Mouse (Mus musculus): Measurements from ENCODE around the gene Tbc1d14.

The Tbc1d14 gene

DNA sequence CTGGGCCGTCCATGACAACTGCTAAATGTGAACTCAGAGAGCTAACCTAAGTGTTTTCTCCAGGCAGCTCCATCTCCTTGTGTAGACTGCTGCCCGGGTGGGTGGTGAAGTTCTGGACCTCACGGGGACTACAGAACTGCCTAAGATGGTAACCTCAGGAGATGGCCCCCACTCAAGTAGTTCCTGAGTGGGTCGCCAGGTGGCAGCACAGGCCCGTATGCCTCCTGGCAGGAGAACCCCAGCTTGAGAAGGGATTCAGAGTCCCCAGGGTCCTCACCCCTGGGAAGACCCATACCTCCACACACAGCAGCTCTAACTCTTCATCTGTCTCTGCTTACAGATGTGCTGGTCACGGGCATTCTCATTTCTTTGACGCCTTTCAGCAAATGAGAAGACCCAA lies 130.3 kb downstream of the Tbc1d14 start:
- DNase-seq (ENCODE audit: low read depth): peak; percentile 74

DNA sequence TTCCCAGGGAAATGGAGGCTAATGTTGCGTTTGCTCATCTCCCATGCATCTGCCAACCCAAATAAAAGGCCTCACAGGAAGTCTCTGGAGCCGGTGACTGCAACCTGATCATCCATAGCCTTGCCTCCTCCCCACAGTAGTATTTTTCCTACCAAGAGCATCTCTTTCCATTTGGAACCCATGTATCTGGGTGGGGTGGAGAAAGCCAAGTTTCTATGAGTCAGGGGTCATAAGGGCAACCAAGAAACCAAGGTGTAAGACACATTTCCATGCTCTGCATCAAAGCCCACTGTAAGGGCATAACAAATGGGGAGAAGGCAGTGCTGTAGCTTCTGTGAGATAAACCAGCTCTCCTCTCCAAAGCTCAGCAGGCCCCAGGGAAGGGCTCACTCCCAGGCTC lies 131.8 kb downstream of the Tbc1d14 start:
- no peak for DNase-seq (ENCODE audit: low read depth)

DNA sequence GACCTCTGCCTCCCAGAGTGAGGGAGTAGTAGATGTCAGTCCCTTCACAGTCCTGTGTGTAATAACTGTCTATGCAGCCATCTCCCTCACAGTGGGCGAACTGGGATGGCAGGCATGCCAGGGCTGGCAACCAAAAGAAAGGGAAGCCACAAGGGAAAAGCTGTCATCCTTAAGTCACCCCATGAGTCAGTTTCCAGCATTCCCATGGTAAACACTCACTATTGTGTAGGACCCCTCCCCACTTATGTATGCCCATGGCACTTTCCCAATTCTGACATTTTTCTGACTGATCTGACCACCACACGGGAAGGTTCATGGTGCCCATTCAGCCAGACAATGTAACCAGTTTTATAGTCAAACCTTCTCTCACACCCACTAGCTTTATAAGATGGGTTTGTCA lies 132.4 kb downstream of the Tbc1d14 start:
- no peak for DNase-seq (ENCODE audit: low read depth)

DNA sequence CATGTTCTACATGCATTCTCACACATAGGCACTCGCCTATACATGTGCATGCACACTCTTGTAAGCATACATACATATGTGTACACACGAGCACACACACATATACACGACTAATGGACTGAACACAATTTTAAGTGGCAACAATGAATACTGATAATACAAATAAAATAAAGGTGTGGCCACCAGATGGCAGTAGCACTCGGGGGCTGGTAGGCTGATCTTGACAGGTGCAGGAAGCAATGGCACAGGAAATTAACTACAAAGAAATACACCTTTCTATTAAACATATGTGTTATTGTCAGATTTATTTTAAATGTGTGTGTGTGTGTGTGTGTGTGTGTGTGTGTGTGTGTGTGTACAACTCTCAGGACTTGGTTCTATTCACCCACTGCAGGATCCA lies 134.2 kb downstream of the Tbc1d14 start:
- peak; percentile 62 for DNase-seq (ENCODE audit: low read depth)

DNA sequence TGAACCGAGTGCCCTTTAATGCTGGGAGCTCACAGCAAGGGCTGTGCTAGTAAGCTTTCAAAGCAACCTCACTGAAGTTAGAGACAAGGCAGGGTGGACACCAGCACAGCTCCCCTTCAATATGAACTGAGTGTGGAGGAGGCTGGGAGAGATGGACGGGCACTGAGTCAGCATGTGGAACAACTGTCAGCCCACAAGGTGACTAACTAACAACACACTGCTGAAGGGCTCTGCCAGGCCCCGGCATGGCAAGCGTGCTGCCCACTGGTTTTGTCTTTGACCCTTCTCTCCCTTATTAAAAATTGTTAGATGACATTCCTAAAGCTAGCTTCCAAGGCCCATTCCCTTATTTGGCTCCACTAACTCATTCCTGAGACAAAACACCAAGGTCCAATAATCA lies 135.4 kb downstream of the Tbc1d14 start:
- DNase-seq (ENCODE audit: low read depth): no peak

DNA sequence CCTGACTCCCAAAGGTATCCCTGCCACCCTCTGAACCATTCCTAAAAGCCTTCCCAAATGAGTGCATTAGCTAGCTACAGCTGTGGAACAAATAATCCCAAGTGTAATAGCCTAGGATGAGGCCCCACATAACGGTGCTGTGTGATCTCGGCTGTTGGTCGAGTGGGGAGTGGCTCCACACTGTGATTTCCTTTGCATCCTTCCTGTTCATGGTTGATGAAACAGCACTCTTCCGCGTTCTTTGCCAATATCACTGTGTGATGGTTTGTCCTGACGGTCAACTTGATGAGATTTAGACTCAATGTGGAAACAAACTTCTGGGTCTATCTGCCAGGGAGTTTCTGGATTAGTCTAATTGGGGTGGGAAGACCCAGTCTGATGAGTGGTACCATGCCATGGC lies 140.3 kb downstream of the Tbc1d14 start:
- no peak for DNase-seq (ENCODE audit: low read depth)

DNA sequence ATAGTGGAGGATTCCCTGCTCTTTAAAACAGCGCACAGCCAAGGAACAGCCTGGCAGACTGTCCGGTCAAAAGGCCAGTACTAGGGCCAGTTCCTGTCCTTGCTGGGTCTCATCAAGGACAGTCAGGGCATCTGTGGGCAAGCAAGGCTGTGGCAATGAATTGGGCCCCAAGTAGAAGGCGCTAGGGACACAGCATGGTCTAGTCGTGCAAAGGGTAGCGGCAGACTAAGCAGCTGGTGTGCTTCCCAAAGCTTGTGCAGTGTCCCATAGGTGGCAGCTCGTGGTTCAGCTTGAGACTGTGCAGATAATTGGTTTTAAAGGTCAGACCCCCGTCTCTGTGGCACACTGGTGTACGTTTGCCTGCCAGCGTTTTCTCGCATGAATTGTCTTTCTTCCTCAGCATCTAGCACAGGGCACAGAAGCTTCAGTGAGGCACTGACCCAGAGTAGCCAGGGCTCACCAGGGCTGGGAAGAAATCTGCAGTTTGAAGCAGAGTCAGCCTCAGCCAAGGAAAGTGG lies 141.1 kb downstream of the Tbc1d14 start:
- DNase-seq (ENCODE audit: low read depth): no peak

DNA sequence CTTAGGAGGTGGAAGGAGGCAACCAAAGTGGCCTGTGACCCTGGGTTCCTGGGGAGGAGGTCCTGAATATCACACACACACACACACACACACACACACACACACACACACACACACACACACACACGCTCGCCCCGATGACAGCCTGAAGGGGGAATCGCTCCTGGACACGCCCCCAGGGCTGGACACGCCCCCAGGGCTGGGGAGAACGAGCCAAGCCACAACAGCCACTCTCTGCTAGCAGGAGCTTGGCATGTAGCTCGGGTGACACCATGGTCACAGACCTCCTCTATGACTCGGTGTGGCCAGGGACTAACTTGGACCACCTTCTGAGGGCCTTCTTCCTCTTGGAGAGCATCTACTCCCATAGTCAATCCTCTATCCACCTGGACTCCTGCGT lies 142.0 kb downstream of the Tbc1d14 start:
- peak; percentile 25 for DNase-seq (ENCODE audit: low read depth)

DNA sequence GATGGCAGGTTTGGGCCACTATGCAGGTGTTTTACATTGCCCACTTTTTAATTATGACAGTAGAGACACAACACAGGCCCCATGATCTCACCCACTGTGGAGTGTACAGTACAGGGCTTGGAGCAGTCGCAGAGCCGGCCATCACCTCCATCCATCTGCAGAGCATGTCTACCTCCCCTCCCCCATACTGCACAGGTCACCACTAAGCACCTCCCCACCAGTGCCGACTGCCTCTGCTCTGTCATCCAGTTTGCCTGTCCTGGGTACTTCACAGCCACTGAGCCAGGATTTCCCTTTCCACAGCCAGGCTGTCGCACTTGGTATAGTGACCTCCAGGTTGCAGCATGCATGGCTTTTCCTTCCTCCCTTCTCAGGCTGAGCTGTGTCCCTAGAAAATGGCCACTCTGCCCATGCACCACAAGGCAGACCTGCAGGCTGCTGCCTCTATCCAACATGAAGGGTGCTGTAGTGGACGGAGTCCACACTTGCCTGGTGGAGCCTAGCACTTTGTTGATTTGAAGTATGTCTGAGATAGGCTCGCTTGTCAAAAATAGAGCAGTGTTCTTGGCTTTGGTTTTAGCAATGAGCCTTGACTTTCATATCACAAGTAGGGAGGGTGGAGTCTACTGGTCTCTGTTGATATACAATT lies 143.2 kb downstream of the Tbc1d14 start:
- no peak for DNase-seq (ENCODE audit: low read depth)

DNA sequence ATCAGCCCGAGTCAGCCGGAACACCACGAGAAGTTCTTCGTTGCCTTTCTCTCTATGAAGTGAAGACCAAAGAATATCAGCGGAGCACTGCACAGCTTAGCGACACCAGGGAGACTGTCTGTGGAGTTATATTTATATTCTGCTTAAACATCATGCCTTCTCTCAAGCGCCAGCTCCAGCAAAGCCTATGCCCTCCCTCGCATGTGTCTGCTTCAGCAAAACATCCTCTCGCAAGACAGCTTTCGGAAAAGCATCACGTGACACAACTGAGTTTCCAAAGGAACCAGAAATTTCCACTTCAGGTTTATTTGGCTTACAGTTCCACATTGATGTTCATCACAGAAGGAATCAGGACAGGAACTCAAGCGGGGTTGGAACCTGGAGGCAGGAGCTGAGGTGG lies 145.2 kb downstream of the Tbc1d14 start:
- no peak for DNase-seq (ENCODE audit: low read depth)

DNA sequence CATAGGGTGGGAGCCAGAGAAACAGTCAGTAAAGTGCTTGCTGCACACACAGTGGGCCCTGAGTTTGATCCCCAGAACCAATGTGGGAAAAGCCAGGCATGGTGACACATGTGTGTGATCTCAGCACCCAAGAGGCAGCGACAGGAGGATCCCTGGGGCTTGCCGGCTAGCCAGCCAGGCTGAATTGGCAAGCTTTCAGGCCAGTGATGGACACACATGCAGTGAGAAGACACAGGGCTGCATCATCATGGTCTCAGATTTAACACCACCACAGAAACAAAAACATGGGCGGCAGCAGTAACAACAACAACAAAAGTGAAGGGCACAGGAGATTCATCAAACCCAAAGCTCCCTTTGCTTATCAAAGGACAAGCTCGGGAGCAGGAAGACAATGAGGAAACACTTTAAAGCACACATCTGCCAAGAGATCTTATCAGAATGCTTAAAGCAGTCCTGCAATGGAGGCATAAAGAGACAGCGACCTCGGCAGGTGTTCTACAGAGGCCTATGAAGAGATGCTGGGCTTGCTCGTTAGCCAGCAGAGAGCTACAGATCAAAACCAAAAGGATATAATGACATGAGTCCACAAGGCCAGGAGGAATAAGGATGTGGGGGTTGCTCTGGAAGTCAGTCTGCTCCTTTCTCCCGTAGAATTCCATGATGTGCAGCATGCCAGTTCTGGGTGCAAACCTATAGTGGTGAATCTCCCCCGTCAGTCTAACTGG lies 146.7 kb downstream of the Tbc1d14 start:
- no peak for DNase-seq (ENCODE audit: low read depth)

DNA sequence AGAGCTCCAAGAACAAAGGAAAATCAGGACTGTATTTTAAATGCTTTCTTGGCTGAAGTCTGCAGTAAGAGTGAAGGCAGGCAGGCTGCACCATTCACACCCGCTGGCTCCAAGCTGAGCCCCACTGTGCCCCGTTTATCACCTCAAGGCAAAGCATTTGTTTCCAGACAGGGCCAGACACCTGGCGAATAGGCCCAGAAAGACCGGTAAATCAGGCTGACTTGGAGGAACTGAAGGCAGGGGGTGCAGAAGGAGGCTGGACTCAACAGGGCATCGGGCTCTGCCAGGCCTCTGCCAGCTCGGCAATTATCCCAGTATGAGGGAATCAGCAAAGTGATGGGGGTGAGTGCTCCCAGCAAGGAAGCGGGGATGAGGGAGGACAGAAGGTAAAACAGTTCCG lies 148.0 kb downstream of the Tbc1d14 start:
- DNase-seq (ENCODE audit: low read depth): no peak

DNA sequence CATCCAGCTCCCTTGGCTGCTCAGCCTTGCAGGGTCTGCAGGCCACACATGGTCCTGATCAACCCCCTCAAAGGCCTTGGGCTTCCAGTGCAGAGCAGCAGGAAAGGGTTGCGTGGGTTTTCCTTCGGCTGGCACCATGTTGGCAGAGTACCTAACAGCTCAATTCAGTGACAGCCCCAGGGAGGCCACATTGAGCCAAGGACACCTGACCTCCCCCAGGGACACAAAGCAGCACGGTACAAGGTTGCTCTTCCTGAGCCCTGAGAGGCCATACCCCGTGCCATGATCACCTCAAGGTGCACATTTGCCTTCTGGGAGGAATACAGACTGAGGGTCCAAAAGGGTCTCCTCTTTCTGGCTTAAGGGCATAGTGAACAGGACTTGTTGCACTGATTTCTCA lies 148.5 kb downstream of the Tbc1d14 start:
- no peak for DNase-seq (ENCODE audit: low read depth)

DNA sequence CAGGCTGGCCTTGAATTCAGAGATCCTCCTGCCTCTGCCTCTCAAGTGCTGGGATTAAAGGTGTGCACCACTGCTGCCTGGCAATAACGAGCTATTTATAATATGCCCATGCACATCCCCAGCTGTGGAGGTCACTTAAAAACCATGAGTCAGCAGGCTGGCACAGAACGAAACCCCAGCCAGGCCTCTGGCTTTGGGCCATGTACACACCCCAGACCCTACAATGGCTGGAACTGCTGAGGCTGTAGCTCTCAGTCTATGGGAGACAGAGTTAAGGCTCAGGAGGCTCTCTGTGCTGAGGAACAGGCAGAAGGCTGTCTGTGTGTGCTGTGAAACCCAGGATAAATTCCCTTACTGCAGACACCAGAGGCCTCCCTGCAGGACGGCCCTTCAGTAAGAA lies 152.3 kb downstream of the Tbc1d14 start:
- no peak for DNase-seq (ENCODE audit: low read depth)

All from 416B (cell line).